8 mouse cellular contexts compared by ENCODE assay signal in genomic region chr15:12203512-12204318, GRCm38 (mm10). TPM values are rescaled to one million over a fixed set of nuclear protein-coding genes. Genes with fewer than 3 reads are reported as not detected.
A peak's percentile ranks its signal among the peaks of the same experiment; 100 is the strongest.
DNase-seq lines count a peak whose midpoint lies in the region; ATAC-seq and TF ChIP-seq lines count a peak whose summit lies in the region.

No protein-coding gene starts in this region.

- TF ChIP-seq POLR2A in lung, adult 2 months (IDR thresholded peaks at IDR 0.05; ENCODE audit: borderline replicate concordance, extremely low read depth, low read depth, low read length): no peak
- no peak for TF ChIP-seq POLR2A in kidney, adult 2 months (IDR thresholded peaks at IDR 0.05; ENCODE audit: low read depth, low read length)

- TF ChIP-seq CTCF in lung, embryonic 14.5 days (IDR thresholded peaks at IDR 0.05; ENCODE audit: low read depth): no peak
- no peak for TF ChIP-seq CTCF in lung, adult 2 months (IDR thresholded peaks at IDR 0.05; ENCODE audit: insufficient read depth, low read length)
- TF ChIP-seq CTCF in kidney, adult 2 months (conservative IDR thresholded peaks at IDR 0.05; ENCODE audit: insufficient read depth, insufficient read length, low read depth, low read length): no peak

- H3K36me3 ChIP-seq in lung, embryonic 14.5 days (ENCODE audit: insufficient read depth): no peaks in the 10 kb centered on the region
- H3K36me3 ChIP-seq in embryonic facial prominence, embryonic 10.5 days (replicated peaks): no peaks in the 10 kb centered on the region
- no peaks in the 10 kb centered on the region for H3K36me3 ChIP-seq in kidney, adult 2 months (ENCODE audit: control insufficient read depth, insufficient read depth, low read length)
- no peaks in the 10 kb centered on the region for H3K36me3 ChIP-seq in midbrain, embryonic 12.5 days

- WGBS in lung, embryonic 14.5 days: 16% methylated on average over 10 of the region's 10 CpGs
- 25% methylated on average over 10 of the region's 10 CpGs for WGBS in lung, adult 2 months
- 23% methylated on average over 10 of the region's 10 CpGs for WGBS in embryonic facial prominence, embryonic 10.5 days
- 11% methylated on average over 10 of the region's 10 CpGs for WGBS in kidney, adult 2 months
- WGBS in midbrain, embryonic 12.5 days: 46% methylated on average over 10 of the region's 10 CpGs

- H3K9me3 ChIP-seq in lung, embryonic 14.5 days (ENCODE audit: low read depth, low read length): no peaks in the 10 kb centered on the region
- H3K9me3 ChIP-seq in embryonic facial prominence, embryonic 10.5 days: no peaks in the 10 kb centered on the region
- H3K9me3 ChIP-seq in midbrain, embryonic 12.5 days: no peaks in the 10 kb centered on the region

- H3K27ac ChIP-seq in lung, embryonic 14.5 days (ENCODE audit: low read depth): peak overlapping the region; percentile 92
- peak overlapping the region; percentile 93 for H3K27ac ChIP-seq in embryonic facial prominence, embryonic 10.5 days (replicated peaks)
- peak overlapping the region; percentile 85 for H3K27ac ChIP-seq in kidney, adult 2 months (ENCODE audit: insufficient read depth, low read depth, low read length)
- peak overlapping the region; percentile 88; the same call in 1 of the 2 replicates for H3K27ac ChIP-seq in midbrain, embryonic 12.5 days (replicated peaks)

- H3K9ac ChIP-seq in lung, embryonic 14.5 days: peak overlapping the region; percentile 47
- peak overlapping the region; percentile 39; the same call in 1 of the 2 replicates for H3K9ac ChIP-seq in midbrain, embryonic 12.5 days (replicated peaks)

- peaks cover 18% of the 10 kb centered on the region; the same call in 1 of the 2 replicates for H3K4me1 ChIP-seq in lung, embryonic 14.5 days (ENCODE audit: insufficient read depth)
- peaks cover 19% of the 10 kb centered on the region for H3K4me1 ChIP-seq in lung, adult 2 months (ENCODE audit: control insufficient read depth, insufficient read depth, low read length)
- peaks cover 33% of the 10 kb centered on the region for H3K4me1 ChIP-seq in embryonic facial prominence, embryonic 10.5 days
- peaks cover 47% of the 10 kb centered on the region for H3K4me1 ChIP-seq in kidney, adult 2 months (ENCODE audit: control insufficient read depth, insufficient read depth, low read length)
- peaks cover 36% of the 10 kb centered on the region for H3K4me1 ChIP-seq in midbrain, embryonic 12.5 days

- H3K4me2 ChIP-seq in lung, embryonic 14.5 days: peak overlapping the region; percentile 75
- H3K4me2 ChIP-seq in midbrain, embryonic 12.5 days (replicated peaks): peak overlapping the region; percentile 62

- H3K27me3 ChIP-seq in lung, embryonic 14.5 days (ENCODE audit: insufficient read depth, low read length): no peaks in the 10 kb centered on the region
- H3K27me3 ChIP-seq in embryonic facial prominence, embryonic 10.5 days (replicated peaks; ENCODE audit: low read depth, poor library complexity, severe bottlenecking): no peaks in the 10 kb centered on the region
- H3K27me3 ChIP-seq in kidney, adult 2 months (replicated peaks; ENCODE audit: control insufficient read depth, insufficient read depth, low read length): no peaks in the 10 kb centered on the region
- no peaks in the 10 kb centered on the region for H3K27me3 ChIP-seq in midbrain, embryonic 12.5 days

- ATAC-seq in lung, embryonic 14.5 days (ENCODE audit: insufficient read depth): no peak
- ATAC-seq in midbrain, embryonic 12.5 days (ENCODE audit: low FRiP score, low read depth): no peak
- ATAC-seq in megakaryocyte-erythroid progenitor cell, adult 5-6 weeks (replicated peaks; ENCODE audit: low FRiP score, low TSS enrichment, poor library complexity, severe bottlenecking): no peak

- peak overlapping the region; percentile 93 for H3K4me3 ChIP-seq in lung, embryonic 14.5 days (ENCODE audit: low read depth, low read length)
- no peak overlapping the region for H3K4me3 ChIP-seq in lung, adult 2 months (replicated peaks; ENCODE audit: extremely low read depth, low read depth, low read length)
- H3K4me3 ChIP-seq in embryonic facial prominence, embryonic 10.5 days: peak overlapping the region; percentile 92
- H3K4me3 ChIP-seq in kidney, adult 2 months (ENCODE audit: insufficient read depth, low read depth, low read length): 0 out of 2 replicates have a peak overlapping the region, but pooled peaks have one; percentile 47
- H3K4me3 ChIP-seq in midbrain, embryonic 12.5 days: peak overlapping the region; percentile 93

- peak; percentile 49 for DNase-seq in lung, embryonic 14.5 days
- DNase-seq in lung, adult 2 months: no peak
- DNase-seq in embryonic facial prominence, embryonic 10.5 days (ENCODE audit: low spot score): peak; percentile 34
- DNase-seq in kidney, adult 2 months: peak; percentile 70
- DNase-seq in ovary, postnatal 10 days (ENCODE audit: low spot score): no peak
- no peak for DNase-seq in frontal cortex, postnatal 14 days (ENCODE audit: low spot score in 2 of 2)

RNA-seq across cellular contexts. Expression of gene Mtmr12, which starts 1.1 kb away (rescaled TPM):
- 23.4 and 23.5 TPM in 2 replicates for polyA plus RNA-seq in lung, embryonic 14.5 days (2014; fragmentation: Nextera tagmentation; extraction: Ambion mirVana)
- polyA plus RNA-seq in lung, adult 2 months (2012; rRNA removed): 20.2 and 25.9 TPM in 2 replicates
- 19.0 TPM in 2 replicates for polyA plus RNA-seq in embryonic facial prominence, embryonic 10.5 days (2016; fragmentation: Nextera tagmentation; extraction: Ambion mirVana)
- polyA plus RNA-seq in kidney, adult 2 months (2012; rRNA removed): 27.3 and 28.1 TPM in 2 replicates
- polyA plus RNA-seq in midbrain, embryonic 12.5 days (2016; fragmentation: Nextera tagmentation; extraction: Ambion mirVana): 17.3 and 18.3 TPM in 2 replicates
- total RNA-seq in megakaryocyte-erythroid progenitor cell, adult 5-6 weeks (2014; fragmentation: Nextera tagmentation): 15.7 and 19.6 TPM in 2 replicates
- 12.2 and 21.9 TPM in 2 replicates for total RNA-seq in megakaryocyte-erythroid progenitor cell, adult 5-6 weeks (2017)

Comparison
In these comparisons a context has a peak if more than half of its experiments do, and no peak if none do; other contexts are left out.
1. DNase-seq: peak in lung, embryonic 14.5 days (single experiment), embryonic facial prominence, embryonic 10.5 days (single experiment) and kidney, adult 2 months (single experiment); none in lung, adult 2 months (single experiment), ovary, postnatal 10 days (single experiment) and frontal cortex, postnatal 14 days (0 of 2).
2. Peak in every context shown above with its lines, with median percentiles within 50 percentile points of each other: H3K27ac ChIP-seq.